Mouse (Mus musculus) spleen, postnatal 36 days (tissue): Measurements from ENCODE around the gene Dbi.

Experiments used
- DNase-seq, 2 experiments: peaks; one replicate each; pipeline ENCODE4 v3.0.0; 2022; ENCODE audit warnings: low spot score in 2 of 2, mixed read lengths in 1 of 2

The Dbi gene

DNA sequence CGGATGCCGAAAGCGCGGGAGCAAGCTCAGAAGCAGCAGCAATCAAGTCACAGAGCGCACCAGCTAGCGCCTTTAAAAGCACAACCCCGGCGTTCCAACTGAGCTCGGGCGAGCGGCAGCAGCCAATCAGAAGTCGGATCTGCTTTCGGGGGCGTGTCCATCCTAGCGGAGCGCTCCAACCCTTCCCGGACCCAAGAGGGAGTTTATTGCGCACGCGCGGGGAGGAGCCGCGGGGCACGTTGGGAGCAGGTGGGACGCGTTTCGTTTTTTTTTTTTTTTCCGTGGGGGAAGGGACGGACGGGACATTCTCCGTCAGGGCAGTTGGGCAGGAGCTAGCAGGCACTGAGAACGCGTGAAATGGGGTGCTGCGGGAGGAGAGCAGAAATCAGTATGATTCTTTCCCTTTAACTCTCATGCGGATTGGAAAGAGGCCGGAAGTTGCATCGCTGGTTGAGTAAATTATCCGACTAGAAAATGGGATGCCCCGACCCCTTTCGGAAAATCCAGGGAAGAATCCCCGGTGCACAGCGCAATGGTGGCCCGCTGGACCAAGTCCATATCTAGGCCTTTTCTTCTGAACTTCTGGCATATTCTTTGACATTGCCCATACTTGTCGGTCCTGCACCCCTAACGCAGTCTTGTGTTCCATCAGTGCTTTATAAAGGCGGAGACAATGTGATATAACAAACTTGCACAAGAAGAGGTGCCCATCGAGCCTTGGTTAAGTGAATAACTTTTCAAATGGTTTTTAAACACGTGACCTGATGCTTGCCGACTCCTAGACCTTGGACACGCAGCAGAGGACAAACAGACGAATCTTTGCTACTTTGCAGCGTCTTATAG lies at the start of gene Dbi, which contains the start of gene 3110009E18Rik:
Dbi (minus strand) TSS at position 110 of the 843 bp plus-strand sequence.
3110009E18Rik (plus strand) TSS at position 219 of the 843 bp plus-strand sequence.
- DNase-seq, result peak; percentile 97

DNA sequence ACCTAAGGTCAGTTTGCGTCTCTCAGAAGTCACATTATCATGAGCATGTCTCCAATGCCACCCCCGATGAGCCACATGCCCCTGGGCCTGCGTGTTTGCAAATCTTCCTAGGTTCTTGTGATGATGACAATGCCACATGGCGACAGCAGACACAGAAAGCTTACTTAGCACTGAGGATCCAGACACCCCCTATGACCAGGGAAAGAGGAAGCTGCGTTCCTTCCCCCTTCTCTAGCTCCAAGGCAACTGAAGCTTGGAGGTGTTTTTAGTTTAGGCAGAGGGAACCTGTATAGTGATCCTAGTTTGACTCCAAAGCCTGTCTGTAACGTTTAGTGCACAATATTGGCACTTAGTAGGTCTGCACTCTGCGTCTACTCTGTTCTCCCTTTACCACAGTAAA lies 49.4 kb upstream of the Dbi start:
- DNase-seq, result no peak

DNA sequence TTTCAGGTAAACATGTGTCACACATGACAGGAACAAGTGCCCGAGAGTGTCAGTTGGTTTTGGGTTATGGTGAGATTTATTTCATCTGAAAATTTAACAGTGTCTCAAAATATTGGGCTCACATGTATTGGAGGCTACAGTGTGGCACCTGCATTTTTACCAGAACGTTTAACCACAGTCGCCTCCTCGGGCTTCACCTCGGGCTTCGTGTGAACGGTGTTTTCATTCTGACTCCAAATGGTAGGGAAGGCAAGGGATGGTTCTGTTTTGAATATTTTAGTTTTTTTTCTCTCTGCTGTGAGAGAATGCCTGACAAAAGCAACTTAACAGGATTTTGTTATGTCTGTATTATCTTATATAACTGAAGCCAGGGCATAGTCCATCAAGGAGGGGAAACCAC lies 47.8 kb upstream of the Dbi start:
- no peak for DNase-seq

DNA sequence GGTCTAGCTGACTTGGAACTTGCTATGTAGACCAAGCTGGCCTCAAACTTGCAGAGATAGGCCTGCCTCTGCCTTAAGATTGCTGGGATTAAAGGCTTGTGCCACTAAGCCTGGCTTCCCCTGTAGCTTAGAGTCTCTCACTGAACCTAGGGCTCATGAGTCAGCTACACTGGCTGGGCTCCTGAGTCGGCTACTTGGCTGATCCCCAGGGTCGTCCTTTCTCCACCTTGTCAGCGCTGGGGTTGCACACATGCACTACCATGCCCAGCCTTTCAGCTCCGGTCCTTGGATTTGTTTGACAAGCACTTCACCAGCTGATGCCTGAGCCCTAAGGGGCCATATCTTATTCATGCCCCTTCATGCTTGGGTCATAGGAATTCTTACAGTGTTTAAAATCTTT lies 47.1 kb upstream of the Dbi start:
- DNase-seq, result no peak

DNA sequence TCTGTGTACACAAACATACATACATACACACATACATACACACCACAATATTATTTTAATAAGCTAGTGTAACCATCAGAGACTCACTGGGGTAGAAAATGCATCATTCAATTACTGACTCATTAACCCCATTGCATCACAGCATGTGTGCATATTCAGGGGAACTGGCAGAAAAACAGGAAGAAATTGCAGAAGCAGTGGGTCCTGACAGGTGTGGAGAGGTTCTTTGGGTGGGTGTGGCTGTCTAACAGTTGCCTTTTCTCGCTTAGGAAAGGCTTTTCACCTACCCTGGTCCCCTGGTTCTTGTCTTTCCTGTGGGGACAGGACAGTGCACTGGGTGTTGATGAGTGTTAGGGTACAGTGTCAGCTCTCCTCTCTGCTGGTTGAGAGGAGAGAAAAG lies 41.7 kb upstream of the Dbi start:
- DNase-seq, result peak; percentile 52 to 55

DNA sequence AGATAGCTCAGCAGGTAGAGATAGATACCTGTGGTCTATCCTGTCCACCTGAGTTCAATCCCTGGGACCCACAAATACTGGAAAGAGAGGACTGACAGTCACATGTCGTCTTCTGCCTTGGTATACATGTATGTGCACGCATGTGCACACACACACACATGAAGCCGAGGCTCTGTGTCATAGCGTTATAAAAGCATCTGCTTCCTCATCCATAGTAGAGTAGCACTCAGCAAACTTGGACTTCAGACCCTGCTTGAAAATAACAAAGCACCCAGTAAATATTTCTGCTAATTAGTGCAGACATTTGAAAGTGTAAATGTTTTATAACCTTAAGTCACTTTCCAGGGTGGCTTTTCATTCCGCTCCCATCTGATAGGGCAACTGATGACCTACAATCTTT lies 40.6 kb upstream of the Dbi start:
- no peak for DNase-seq

DNA sequence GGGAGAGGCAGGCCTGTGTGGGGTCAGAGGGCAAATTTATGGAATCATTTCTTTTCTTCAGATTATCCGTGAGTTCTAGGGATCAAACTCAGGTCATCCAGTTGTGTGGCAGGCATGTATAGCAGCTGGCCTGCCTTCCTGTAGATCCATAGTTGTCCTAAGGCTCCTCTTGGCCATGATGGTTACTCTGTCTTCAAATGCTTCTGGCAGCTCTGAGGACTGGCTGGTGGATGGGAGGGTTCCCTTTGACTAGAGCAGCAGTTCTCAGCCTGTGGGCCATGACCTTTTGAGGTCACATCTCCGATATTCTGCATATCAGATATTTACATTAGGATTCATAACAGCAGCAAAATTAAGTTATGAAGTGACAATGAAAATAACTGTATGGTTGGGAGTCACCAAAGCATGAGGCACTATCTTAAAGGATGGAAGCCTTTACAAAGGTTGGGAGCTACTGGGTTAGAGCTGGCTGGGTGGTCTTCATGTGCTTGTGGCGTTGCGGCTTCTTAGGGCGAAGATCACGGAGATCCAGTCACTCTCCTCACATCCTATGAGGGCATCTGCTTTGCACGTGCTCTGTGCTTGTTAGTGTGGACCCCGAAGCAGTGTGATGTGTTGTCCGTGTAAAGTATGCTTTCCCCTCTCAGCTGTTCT lies 37.7 kb upstream of the Dbi start:
- DNase-seq, result no peak

DNA sequence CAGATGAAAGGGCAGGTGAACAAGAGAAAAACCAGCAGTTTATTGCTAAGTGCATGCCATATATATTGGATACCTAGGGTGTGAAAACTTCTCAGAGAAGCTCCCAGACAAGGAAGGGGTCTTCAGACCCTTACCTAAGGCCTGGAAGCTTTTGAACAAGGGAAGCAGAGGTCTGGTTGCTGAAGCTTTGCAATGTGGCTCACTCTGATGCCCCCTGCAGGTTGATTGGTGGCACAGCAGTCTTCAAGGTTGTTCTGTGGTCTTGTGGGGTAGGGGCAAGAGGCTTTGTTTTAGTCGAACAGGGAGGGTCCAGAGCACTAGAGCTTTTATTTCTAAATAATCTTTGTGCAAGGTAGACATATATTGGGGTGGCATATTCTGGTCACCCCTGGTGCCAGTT lies 34.4 kb upstream of the Dbi start:
- peak in 1 of 2 experiments; percentile 16 for DNase-seq

DNA sequence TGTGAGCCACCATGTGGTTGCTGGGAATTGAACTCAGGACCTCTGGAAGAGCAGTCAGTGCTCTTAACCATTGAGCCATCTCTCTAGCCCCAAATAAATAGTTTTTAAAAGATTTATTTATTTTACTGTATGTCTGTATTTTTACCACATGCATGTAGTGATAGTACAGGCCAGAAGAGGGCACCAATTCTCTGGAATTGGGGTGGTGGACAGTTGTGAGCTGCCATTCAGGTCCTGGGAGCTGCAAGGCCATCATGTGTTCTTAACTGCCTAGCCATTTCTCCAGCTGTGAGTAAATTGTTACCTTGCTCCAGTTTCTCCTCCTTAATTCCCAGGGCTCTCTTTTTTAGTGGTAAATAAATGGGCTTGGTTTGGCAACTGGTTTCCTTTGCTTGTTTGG lies 33.4 kb upstream of the Dbi start:
- peak in 1 of 2 experiments; percentile 25 for DNase-seq

DNA sequence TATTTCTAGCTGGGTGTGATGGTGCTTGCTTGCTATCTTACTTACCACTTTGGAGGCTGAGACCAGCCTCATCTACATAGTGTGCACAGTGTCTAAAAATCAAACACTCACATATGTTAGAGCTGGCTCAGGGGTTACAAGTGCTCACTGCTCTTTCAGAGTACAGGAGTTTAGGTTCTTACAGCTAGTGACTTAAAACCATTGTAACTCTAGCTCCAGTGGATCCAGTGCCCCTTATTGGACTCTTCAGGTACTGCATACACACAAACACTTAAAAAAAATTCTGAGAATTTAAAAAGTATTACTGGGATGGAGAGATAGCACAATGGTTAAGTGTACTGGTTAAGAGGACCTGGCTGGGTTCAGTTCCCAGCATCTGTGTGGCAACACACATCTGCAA lies 26.1 kb upstream of the Dbi start:
- DNase-seq, result no peak

DNA sequence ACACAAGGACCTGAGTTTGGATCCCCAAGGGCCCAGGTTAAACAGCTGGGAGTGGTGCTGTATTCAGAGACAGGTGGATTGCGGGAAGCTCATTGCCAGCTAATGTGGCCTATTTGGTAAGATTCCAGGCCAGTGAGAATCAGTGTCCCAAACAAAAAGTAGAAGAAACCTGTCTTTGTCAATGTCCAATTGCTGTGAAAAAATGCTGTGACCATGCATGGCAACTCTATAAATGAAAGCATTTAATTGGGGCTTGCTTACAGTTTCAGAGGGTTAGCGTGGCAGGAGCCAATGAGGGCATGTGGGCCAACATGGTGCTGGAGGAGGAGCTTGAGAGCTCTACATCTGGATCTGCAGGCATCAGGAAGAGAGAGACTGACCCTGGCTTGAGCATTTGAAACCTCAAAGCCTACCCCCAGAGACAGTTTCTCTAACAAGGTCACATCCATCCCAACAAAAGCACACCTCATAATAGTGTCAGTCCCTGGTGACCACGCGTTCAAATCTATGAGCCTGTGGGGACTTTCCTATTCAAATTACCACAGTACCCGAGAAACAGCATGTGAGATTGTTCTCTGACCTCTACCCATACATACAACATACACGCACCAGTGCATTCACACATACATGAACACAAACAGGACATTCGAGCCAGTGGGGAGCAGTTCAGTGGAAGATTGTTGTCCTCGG lies 24.8 kb upstream of the Dbi start:
- DNase-seq, result no peak

DNA sequence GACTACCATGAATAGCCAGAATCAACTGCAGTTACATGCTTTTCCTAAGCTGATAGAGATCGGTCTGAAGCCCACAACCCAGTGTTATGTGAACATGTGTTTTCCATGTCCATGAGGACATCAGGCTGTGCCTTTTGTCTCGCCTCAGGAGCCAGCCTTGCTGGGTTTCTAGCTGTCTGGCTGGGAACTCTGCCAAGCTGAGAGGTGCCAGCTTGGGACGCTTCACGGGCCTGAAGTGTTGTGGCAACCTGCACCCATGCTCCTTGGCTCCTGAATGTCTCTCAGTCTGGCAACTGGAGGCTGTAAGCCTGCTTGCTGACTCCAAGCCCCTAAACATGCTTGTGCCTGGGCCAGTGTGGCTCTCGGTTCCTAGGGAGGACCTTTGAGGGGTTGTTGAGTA lies 21.7 kb upstream of the Dbi start:
- DNase-seq, result no peak

DNA sequence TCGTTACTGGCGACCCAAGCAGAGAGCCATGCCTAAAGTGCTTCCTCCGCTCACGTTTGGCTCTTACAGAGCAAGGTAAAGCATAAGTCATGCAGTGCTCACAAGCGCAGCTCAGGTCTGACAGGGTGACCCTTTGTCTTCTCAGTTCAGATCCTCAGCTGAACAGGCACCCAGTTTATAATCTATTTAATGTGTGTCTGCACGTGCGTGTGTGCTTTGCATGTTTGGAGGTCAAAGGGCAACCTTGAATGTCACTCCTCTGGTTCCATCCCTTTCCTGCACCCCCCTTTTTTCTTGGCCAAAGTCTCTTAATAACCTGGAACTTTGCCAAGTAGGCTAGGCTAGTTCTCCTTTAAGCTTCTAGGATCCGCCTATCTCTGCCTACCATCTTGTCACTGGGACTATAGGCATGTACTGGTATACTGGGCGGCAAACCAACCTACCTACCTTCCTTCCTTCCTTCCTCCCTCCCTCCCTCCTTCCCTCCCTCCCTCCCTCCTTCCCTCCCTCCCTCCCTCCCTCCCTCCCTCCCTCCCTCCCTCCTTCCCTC lies 19.3 kb upstream of the Dbi start:
- DNase-seq, result no peak

DNA sequence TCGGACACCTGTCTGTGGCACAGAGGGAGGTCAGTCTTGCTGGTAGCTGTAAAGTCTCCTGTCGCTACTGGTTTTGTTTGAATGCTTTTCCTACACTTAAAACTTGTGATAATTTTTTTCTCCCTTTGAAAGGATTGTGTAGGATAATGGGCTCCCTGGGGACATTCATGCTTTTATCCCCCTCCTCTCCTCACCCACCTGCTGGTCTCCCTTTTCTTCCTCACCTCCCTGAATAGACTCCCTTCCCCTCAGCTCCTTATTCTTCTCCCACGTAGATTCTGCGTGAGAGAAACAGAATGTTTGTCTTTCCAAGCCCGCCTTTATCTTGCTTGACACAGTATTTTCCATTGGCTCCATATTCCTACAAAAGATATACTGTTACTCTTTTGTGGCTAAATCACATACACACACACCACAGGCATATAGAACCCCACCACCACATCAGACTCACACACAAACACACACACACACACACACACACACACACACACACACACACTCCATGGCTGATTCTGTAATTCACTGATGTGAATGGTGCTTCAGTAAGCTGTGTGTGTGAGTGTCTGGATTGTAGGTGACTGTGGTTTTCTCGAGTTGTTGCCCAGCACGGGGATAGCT lies 18.2 kb upstream of the Dbi start:
- no peak for DNase-seq

DNA sequence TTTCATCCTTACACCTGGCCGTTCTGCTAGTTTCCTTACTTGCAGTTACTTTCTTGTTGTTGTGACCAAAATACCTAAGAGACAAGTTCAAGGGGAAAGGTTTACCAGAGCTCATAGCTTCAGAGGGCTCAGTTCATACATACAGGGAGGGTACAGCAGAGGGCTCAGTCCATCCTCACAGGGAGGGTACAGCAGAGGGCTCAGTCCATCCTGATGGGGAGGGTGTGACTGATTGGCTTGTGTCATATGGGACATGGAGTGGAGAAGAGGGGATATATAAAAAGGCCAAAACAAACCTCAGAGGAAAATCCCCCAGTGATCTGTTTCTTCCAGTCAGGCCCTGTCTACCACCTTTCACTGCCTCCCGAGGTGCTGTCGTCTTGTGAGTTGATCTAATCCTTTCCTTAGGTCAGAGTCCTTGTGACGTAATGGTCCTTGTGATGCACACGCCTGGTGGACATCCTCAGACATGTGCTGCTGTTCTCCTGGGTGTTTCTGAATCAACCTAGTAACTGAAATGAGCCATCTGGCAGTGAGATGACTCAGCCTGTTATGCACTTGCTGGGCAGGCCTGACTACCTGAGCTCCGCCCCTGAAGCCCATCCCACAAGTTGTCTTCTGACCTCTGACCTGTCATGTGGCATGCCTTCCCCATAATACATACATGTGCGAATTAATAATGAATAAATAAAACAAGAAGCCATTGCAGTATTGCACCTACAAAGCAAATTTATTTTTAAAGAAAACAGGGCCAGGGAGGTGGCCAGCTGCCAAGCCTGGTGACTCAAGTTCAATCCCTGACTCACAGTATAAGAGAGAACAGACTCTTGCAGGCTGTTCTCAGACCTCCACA lies 15.3 kb upstream of the Dbi start:
- no peak for DNase-seq

DNA sequence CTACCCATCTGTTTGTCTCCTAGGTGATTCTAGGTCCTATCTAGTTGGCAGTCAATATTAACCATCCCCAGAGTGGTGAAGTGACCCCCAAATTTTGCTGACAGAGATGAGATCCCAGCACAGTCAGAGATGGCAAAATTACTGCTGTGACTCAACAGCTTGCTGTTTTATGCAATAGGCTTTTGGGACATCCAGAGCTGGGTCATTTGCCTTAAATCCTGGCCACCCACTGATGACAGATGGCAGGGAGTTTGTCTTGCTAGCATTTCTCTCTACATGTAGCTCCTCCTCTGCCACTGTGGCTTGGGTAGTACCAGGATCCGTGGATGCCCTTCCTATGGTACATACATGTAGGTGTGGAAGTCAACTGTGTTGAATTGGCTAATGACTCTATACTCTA lies 11.5 kb upstream of the Dbi start:
- no peak for DNase-seq

DNA sequence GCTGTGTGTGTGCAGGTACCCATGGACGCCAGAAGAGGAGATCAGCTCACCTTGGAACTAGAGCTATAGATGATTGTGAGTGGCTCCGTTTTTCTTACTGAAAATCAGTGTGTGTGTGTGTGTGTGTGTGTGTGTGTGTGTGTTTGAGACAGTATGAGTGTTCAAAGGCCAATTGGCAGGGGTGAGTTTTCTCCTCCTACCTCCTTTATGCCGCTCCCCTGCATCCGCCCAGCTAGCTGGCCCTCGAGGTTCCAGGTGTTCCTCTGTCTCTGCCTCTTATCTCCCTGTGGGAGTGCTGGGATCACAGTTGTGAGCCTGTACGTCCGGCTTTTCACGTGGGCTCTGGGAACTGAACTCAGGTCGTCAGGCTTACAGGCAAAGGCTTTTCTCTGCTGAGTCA lies 5.4 kb upstream of the Dbi start:
- no peak for DNase-seq

DNA sequence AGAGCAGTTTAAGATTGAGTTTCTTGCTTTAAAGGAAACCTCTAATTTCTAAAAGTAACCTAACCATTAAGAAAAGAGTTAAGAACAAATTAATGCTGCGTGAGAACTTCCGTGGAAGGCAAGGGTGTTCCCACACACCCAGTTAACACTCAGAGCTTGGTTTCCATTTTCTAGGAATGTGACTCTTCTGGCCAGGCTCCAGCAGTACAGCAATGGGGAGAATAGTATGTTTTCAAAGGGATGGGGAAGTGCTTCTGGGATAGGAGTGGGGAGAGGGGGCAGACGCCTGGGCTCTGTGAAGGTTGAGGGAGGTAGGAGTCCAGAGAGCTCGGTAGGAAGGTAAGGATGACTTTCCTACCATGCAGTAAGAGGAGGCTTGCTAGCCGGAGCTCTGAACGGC lies 4.6 kb upstream of the Dbi start:
- DNase-seq, result no peak

DNA sequence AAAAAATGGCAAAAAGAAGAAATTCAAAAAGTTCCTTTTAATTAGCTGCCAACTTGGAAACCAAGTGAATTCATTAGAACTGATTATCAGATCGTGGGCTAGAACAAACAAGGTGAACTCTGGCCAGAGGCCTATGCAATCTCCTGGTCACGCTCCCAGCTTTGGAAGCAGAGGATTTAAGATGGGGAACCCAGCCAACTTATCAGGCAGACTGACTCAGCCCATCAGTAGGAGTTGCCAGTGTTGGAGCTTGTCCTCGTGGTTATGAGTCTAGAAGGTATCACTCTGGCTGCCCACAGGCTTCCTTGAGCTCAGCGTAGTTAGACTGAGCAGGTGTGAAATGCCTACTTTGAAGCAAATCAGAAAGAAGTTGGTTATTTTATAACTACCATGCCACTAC lies 4.0 kb upstream of the Dbi start:
- no peak for DNase-seq

DNA sequence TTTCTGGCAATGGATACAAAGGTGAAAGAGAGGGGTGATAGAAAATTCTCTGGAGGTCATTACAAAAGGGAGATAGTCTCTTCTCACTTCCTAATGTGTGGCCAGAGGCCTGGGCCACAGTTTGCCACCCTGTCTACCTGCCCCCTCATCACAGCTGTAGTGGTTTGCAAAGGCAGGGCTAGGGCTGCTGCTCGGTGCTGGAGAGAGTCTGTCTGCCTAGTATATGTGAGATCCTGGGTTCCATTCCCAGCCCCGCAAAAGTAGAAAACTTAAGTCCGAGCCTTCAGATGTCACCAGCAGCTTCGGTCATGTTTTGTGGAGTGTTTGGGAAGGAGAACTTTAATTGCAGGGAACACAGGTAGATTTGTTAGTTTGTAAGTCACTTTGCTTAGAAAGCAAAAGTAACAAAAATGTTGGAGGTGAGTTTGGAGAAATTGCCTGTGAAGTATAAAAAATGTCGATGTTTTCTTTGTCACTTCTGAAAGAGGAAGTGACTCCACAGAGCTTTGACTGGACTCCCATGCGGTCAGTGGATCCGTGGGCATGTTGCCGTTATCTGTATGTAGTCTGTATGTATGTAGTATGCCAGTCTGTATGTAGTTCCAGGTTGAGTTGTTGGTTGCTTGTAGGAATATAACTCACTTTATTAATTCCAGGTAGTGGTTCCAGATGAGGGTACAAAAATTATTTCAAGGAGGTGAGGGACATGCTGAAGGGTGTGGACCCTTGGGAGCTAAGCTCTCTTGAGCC lies 1.9 kb upstream of the Dbi start:
- no peak for DNase-seq
